Mouse (Mus musculus) gonadal fat pad, adult 2 months (tissue): ENCODE measurements around the gene Tbc1d24. TPM values are rescaled to one million over a fixed set of nuclear protein-coding genes. Genes with fewer than 3 reads are reported as not detected.

Source experiments
- DNase-seq: peaks from one replicate; pipeline ENCODE4 v3.0.0-alpha.2; 2012; ENCODE audit warnings: low read depth
- polyA plus RNA-seq: library from polyadenylated mRNA; depleted of rRNA; stranded (reverse); fragments of >200 nt; gene quantifications from 2 replicates; pipeline ENCODE4 v1.2.3, GENCODE M21; 2012; rRNA removed

Tbc1d24 gene
- 12.8 and 13.1 TPM in 2 replicates for polyA plus RNA-seq

DNA sequence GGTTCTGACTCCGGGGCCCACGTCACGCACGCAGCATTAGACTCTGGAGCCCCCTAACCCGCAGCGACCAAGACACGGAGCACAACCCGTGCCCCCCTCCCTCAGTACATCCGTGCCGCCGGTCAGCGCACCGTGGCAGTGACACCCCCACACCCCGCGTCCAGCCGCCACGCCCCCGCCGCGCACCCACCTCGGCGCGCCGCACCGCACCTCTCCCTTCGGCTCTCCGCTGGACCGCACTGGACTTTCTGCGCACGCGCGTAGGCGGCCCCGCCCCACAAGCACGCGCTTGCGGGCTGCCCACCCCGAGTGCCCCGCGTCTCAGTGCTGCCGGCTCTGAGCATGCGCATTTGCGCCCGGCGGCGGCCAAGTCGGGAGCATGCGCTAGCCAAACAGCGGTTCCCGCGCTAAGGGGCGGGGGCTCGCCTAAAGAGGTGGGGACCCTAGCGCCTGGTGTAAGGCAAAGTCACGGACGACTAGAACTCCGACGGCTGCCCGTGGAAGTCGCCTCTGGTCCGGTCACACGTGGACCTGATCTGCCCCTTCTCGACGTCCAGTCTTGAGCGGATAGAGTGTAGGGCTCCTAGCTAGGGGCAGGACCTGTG is at the start of gene Tbc1d24:
TSS of gene Tbc1d24 (minus strand) at position 279 of the 605 bp plus-strand sequence.
- DNase-seq = no peak

DNA sequence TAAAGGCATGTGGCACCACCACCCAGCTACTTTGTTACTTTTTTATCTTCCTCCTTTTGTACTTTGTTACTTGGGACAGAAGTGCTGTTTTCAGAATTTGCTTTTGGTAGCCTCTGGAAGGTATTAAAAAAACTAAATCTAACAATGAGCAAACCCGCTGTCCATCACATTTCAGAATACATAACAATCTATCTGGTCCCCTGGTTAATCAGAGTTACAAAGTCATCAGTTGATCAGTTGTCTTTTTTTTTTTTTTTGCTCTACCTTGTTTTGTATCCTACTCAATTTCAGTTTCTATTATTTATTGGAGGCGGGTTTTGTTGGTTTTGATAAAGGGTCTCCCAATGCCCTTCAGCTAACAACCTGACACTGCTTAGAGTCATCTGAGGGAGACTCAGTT is 47.0 kb upstream of the Tbc1d24 start:
- no peak for DNase-seq

DNA sequence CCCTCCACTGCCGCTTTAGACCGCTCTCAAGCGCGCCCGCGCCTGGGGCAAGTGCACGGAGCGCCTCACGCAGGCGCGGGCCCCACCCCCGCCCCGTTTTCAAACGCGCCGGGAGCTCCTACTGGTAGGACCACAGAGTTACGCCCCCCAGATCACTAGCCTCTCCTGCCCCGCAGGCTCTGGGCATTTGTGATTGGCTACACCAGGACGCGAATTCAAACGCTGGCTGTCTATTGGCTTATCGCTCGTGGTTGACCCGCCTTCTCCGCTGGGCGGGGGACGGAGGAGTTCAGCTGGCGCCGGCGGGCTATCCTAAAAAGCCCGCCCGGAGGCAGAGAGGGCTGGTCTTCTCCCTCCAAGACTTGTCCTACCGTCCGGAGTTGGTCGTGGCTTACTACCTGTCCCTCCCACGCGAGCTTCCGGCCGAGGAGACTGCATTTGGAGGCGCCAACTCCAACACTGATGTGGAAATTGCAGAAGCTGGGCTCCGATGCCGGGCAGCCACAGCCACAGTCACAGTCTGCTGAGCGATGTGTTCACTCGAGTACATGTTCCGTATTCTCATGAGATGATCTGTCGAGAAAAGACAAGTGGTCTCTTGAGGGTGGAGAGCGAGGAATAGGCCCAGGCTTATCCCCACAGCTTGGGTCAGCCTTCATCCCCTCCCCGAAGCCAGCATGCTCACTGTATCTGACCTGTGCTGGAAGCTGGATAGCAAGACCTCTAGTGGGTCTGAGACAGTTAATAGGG is 46.1 kb upstream of the Tbc1d24 start, which contains the start of gene Ccnf:
TSS of gene Ccnf (minus strand) at position 165 of the 750 bp plus-strand sequence.
- peak; percentile 70 for DNase-seq

DNA sequence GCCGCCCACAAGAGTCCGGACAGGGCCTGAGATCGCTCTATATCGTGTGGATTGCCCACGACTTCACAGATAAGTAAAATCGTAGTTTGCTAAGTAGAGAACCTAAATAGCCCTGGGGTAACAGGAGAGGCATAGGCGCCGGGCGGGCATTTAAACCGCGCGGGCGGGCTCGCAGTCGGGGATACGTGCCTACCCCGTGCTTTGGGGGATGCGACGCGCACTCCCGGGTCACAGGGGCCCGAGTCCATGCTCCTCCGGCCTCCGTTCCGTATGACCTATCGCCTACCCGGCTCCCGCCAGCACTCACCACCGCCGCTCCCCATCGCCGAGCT is 45.6 kb upstream of the Tbc1d24 start:
- DNase-seq = no peak

DNA sequence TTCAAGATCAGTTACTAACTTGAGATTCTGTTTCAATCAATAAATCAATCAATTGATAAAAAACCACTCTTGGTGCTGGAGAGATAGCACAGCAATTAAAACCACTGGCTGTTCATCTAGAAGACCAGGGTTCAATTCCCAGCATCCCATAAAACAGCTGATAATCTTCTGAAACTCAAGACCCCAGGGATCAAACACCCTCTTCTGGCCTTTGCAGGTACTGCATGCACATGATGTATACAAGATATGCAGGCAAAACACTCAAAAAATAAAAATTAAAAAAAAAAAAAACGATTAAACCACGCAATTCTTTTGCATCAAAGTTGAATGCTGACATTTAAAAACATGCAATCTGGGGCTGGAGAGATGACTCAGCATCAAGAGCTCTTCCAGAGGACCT is 43.3 kb upstream of the Tbc1d24 start:
- DNase-seq = no peak

DNA sequence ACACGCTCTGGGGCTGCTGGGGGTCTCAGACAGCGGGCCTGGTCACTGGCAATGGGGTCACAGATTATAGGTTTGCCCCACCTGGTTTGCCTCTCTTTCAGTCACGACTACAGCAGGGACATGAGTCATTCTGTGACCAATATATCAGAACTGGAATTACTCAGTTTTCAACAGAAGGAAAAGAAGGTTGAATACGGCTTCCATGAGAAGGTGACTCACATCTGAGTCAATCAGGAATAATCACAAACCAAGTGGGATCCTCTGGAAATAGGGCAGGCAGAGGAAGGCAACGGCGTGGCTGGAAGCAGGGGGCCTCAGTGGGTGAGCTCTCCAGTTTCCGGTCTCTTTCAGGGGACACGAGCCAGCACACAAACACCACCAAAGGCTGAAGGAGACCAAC is 38.7 kb upstream of the Tbc1d24 start:
- DNase-seq = no peak

DNA sequence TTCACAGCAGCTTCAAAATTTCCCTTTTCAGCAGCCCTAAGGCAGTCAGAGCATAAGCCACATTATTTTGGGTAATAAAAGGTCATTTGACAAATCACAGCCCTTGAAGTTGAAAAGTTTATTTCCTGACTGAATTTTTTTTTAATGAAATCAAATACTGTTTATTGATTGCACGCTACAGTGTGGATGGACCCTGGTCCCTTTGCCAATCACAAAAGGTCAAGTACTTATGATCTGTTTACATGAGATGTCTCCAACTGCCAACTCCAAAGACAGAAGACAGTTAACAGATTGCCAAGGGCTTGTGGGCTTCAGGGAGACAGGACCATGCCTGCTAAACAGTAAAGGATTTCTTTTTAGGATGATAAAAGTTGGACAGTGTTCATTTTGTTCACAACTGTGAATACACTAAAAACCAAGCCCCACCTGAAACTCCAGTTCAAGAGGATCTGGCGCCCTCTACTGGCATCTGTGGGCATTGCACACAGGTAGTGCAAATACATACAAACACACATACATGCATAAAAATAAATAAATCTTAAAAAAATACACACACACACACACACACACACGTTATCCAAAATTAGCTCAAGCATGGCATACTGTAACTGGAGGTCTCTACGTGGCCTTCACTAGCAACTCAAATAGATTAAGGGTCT is 38.1 kb upstream of the Tbc1d24 start:
- DNase-seq = no peak

DNA sequence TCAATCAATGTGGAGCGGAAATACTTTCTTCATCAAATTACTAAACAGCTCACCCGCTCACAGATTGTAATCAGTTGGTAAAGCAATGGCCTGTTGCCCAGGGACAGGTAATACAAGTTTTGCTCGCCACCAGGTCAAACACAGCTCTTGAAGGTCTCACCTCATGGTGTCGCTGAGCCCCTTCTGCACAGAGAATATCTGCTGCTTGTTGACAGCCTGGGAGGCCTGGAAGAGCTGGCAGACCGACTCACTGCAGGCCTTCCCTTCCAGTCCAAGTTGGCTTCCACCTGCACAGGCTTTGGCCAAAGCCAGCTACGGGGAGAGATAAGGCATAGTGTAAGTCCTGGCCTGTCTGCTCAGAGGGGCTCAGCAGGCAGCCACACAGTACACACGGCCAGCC is 31.6 kb upstream of the Tbc1d24 start:
- DNase-seq = peak; percentile 42

DNA sequence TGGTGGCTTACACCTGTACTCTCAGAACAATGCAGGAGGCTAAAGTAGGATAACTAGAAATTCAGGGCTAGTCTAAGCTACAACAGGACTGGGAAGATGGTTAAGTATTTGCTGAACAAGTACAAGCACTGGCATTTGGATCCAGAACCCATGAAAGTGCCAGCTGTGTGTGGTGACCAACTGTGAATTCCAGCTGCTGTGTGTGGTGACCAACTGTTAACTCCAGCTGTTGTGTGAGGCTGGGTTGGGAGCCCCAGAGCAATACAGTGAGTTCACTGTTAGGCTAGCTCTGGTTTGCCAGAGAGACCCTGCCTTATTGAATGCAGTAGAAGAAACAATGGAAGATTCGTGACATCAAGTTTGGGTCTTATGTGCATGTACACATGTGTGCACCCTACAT is 31.1 kb upstream of the Tbc1d24 start:
- DNase-seq = no peak

DNA sequence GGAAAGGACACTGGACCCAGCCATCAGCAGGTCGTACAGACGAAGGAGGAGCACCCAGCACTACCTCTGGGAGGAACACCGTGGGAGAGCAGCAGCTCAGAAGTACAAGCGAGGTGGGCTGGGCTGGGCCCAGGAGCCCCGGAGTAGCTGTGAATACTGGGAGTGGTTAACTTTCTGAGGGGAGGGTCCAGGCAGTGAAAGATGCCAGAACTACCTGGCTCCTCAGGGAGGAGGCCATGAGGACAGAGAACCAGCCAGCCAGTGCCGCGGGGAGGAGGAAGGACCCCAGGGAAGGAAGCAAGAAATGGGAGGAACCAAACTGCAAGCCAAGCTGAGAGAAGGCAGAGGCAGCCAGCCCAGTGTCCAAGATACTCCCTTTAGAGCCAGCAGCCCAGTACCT is 22.6 kb upstream of the Tbc1d24 start:
- no peak for DNase-seq

DNA sequence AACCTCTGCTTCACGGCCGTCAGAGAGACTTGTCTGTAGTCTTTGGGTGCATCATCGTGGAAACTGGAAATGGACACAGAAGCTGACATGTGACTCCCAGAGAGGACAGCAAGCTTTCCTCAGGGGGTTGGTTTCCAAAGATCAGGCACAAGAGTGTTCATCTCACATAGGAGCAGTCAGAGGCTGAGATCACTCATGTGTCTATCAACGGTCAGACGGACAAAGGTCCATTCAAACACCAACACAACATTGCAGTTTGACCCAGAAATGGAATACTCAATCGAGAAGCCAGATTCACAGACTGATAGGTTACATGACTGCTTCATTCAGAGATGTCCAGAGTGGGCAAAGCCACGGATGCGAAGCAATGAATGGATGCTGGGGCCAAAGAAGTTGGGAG is 21.4 kb upstream of the Tbc1d24 start:
- DNase-seq = no peak

DNA sequence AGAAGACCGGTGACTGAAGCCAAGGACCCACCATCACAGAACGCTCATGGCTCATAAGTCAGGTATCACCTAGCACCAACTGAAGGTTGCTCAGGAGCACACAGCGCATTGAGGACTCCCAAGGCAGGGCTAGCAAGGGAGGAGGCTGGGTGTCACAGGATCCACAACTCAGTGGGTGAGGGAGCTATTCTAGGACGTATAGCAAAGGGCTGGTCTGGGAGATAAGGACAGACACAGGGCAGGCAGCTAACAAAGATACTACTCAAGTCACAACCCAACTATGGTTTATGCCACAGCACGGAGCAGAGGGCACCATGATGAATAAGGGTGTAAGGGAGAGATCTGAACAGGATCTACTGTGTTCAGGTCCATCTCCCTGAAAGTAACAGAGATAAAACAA is 20.5 kb upstream of the Tbc1d24 start:
- no peak for DNase-seq

DNA sequence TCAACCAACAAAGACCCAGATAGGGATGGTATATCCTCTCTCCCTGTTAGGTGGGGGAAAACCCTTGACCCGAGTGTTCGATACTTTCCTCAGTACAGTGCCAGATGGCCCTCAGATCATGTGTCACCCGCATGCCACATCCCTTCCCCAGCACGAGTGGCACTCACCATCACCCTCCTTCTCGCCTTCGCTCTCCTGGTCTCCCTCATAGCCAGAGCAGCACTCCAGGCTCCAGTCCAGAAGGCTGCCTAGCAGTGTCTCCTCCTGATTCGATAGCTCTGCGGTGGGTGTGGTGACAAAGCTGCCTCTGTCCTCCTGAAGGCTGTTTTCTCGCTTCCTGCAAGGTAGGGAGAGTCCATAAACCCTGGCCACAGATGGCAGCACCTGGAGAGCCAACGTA is 19.4 kb upstream of the Tbc1d24 start:
- no peak for DNase-seq

DNA sequence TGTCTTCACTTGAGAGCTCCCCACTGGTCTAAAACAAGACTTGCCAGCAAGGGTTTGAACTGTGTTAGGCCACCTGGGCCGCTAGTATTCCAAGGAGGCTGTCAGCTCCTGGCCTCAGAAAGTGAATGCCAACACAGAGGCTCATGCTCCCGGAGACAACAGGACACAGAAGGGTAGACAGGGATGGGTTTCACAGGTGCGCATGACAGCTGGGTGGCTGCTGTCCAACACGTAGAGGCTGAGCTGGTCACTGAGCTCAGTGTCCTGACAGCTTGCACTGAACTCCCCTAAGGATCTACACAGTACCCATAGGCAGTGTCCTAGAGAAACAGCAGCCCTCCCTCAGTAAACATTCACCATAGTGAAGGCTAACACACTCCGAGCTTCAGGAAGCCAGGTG is 18.2 kb upstream of the Tbc1d24 start:
- DNase-seq = no peak

DNA sequence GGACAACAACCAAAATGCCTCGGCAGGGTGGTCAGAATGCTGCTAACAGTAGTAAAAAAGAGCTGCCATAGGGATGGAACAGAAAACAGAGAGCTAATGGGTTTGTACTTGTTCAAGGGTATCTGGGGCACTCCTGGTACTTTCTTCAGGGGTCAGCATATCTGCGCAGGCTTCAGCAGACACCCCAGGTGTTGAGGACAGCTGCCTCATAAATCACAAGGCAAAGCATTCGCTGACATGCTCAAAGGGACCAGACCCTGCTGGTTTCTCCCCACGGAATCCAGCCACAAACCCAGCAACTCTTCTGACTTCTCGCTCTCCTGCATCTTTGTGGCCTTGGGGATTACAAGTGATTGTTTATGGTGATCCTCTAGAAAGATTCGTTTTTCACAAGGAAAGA is 17.3 kb upstream of the Tbc1d24 start:
- no peak for DNase-seq

DNA sequence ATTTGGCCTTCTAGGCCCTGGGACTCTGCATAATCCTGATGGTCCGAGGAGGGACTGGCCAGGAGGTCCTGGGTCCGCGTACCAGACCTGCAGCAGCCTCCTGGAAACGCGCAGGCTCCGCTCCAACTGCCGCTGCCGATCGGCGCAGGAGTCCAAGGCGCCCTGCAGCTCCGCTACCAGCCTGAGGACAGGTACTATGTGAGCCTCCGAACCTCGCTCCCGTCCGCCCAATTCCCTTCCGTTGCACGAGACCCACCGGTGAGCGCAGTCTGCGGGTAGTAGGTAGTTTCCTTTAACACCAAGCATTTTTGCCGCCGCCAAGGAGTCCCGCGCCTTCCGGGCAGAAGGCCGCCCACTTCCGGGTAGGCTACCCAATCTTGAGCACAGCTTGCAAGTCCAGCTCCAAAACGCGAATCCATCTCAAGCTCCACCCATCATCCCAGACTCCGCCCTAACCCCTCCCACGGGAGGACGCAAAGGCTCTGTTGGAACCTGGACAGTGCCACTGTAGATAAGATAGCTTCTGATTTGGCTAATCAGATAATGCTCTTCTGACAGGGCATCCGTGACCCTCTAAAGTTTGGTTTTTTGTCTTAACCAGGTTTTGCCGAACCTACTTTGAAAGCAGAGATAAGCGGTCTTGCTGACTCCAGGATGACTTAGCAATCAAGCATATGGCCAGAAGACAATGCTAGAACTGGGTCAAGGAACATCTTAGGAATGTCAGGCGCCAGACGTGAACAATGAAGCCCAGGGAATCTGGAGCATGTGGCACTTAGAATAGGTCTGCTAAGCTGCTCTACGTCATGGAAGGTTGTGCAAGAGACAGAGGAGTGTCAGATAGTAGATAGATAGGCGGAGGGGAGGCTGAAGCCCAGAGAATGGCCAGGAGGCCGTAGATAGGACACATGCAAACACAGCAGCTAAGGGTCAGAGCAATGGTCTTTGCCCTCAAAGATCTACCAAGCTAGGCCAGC is 15.4 kb upstream of the Tbc1d24 start, which contains the start of gene Tedc2:
TSS of gene Tedc2 (minus strand) at position 417 of the 977 bp plus-strand sequence.
- no peak for DNase-seq

DNA sequence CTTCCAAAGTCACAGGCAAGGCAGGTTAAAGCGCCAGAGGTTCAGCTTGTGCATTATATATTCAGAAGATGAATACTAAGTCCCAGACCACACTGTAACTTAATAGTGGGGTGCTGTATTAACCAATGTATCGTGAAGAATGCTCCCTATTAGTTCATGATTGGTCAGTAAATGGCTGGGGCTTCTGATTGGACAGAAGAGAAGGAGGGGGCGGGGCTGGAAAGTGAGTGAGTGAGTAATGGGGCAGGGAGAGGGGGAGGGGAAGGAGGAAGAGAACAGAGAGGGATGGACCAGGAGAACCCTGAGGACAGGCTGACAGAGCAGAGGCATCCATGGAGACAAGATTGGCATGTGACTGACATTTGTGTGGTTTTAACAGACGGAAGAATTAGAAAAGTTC is 11.5 kb upstream of the Tbc1d24 start:
- no peak for DNase-seq

DNA sequence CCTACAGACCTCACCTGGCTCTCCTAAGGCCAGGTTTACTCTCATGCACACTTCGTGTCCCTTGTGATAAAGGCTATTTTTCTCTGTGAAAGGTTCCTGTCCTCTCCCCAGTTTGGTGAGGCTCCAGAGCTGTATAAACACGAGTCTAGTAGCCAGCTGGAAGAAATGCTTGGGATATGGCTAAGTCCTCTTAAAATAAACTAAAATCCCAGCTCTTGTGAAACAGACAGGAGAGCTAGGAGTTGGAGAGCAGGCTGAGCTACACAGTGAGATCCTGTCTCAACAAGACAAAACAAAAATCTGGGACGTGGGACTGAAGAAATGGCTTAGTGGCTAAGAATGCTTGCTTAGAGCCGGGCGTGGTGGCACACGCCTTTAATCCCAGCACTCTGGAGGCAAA is 7.8 kb upstream of the Tbc1d24 start:
- DNase-seq = peak; percentile 91

DNA sequence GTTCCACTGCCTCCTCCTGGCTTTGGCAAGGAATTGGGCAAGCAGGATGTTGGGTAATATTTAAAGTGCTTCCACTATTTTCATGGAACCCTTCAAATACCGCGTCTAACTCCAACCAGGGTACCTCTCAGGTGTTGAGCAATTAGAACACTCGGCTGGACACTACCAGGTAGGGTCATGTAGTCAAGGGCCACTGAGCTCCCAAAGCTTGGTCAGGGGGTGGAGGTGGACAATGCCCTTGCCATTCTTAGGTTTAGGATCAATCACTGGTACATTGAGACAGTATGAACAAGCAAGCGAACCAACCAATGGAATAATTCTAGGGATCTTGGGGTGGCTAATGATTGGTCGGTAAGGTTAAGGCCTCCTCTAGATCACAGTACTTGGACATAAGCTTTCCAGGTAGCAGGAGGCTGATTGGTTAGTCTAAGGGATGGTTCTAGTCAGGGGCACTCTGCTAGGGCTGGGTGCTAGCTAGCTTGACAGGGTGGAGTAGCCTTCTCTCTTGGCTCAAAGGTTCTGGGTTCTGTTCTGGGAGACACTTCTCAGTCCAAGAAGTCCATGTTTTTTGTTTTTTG is 7.2 kb upstream of the Tbc1d24 start:
- no peak for DNase-seq

DNA sequence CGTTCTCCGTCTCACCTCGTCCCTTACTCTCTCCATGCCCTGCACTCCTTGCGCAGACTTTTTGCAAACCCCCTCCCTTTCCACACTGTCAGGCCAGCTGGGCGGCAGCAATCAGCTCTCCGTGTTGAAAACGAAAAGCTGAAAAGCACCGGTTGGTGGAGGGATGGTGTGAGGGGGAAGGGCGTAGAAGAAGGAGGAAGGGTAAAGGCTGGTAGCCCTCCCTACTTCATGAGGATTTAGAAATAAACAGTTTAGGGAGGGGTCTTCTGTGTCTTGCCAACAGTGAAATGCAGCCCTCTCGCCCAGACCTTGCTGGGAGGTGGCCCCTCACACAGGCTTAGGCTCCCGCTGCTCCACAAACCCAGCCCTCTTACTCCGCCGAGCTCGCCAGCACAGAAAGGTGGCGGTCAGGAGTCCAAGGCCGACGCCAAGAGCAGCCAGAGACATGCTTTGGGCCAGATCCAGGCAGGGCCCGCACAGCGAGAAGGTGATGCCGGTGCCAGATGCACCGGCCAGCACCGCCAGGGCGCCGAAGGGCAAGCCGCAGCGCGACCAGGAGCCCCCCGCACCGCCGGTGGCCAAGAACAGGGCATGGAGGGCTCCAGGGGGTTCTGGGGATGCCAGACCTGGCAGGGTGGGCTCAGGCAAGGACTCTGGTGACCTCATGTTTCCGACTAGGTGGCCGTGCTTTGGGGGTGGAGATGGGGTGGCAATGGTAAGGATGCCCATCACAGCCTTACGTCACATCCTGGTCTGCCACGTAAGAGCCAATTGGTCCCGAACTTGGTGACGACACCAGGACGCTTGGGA is 6.5 kb upstream of the Tbc1d24 start:
- no peak for DNase-seq

DNA sequence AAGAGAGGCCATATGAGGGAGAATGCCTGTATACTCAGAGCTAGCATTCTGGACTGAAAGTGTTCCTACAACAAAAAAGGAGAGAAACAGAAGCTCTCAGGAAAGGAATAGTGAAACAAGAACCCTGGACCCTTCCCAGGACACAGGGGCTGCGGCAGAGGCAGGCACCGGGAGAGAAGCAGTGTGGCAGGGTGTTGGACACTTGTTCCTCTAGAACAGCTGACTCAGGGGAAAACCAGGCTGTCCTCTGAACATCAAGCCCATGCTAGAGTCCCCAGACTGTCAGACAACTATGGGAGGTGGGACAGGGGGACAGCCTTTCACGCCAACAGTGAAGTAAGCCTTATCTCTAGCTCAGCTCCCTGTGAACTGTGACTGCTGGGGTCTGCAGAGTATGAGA is 5.2 kb upstream of the Tbc1d24 start:
- no peak for DNase-seq
